Mouse (Mus musculus): Measurements from ENCODE around the gene Olfr521. TPM values are rescaled to one million over a fixed set of nuclear protein-coding genes. Genes with fewer than 3 reads are reported as not detected.

The Olfr521 gene
- polyA plus RNA-seq, 1 experiment from 2014 or later: not detected

DNA sequence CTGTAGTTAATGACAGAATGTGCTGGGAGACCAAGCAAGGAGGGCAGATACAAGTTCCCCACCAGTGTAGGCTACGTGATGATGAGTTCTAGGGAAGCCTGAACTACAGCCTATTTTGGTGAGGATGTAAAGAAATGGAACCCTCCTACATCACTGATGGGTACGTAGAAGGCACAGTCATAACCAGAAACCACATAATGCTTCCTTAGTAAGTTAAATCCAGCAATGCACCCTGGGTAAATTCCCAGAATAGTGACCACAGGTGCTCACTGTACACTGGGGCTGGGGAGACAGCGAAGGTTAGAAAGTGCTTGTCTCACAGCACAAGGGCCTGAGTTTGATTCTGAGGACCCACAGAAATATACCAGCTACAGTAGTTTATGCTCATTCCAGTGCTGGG lies 22.2 kb downstream of the Olfr521 start:
- WGBS: 88% methylated on average over 3 of the region's 3 CpGs
- H3K27me3 ChIP-seq (replicated peaks; ENCODE audit: control insufficient read depth, insufficient read depth, low read length): no peaks in the 10 kb centered on the region
- H3K36me3 ChIP-seq (ENCODE audit: control insufficient read depth, insufficient read depth, low read length): no peaks in the 10 kb centered on the region
- ATAC-seq: no peak
- no peak overlapping the region for H3K9ac ChIP-seq (ENCODE audit: low read length)
- no peak overlapping the region for H3K4me2 ChIP-seq (ENCODE audit: low read length)
- H3K4me1 ChIP-seq (ENCODE audit: control insufficient read depth, insufficient read depth, low read length): no peaks in the 10 kb centered on the region
- H3K4me3 ChIP-seq (ENCODE audit: low read depth, low read length): no peak overlapping the region
- DNase-seq (ENCODE audit: low spot score): no peak
- no peaks in the 10 kb centered on the region for H3K9me3 ChIP-seq (replicated peaks; ENCODE audit: control insufficient read depth, low read length)
- no peak overlapping the region for H3K27ac ChIP-seq (ENCODE audit: low read depth, low read length)

DNA sequence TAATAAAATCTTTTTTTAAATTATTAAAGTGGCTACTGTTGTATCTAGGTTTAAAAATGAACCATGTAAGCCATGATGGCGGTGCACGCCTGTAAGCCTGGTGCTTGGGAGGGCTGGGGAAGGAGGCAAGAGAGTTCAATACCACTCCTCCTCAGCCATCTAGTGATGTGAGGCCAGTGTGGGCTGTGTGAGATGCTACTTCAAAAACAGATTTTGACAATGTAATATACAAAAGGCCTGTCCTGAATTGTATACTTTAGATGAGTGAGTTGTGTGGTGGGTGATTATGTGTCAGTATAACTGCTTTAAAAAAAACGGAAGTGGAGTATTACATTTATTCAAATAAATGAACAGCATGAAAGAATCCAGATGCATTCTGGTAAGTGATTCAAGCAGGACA lies 23.5 kb downstream of the Olfr521 start:
- no peak overlapping the region for H3K4me3 ChIP-seq (ENCODE audit: low read depth, low read length)
- ATAC-seq: no peak
- WGBS: 78% methylated on average over 3 of the region's 3 CpGs

DNA sequence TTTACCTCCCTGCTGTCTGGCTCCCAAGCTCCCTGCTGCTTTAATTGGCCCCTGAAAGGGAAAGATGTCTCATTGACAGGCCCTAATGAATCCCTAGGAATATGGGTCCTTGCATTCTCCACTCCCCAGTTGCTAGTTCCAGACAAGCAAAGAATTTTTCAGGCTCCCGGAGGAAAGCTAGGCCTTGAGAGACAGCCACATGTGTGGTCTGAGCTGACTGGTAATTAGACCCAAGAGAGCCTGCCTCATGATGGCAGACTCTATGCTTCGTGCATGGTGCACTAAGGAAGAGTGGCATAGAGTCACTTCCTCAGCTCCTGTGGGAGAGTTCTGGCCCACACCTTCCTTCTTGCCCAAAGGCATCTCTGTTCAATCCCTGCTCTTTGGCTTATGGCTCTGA lies 24.6 kb downstream of the Olfr521 start:
- no peak overlapping the region for H3K9ac ChIP-seq (ENCODE audit: low read length)

More for the DNA sequence above, 23.5 kb downstream of the Olfr521 start:
- H3K4me1 ChIP-seq (ENCODE audit: control insufficient read depth, insufficient read depth, low read length): no peaks in the 10 kb centered on the region
- no peak overlapping the region for H3K9ac ChIP-seq (ENCODE audit: low read length)
- H3K4me2 ChIP-seq (ENCODE audit: low read length): no peak overlapping the region
- H3K9me3 ChIP-seq (replicated peaks; ENCODE audit: control insufficient read depth, low read length): no peaks in the 10 kb centered on the region
- H3K27ac ChIP-seq (ENCODE audit: low read depth, low read length): no peak overlapping the region
- DNase-seq (ENCODE audit: low spot score): no peak
- no peaks in the 10 kb centered on the region for H3K27me3 ChIP-seq (replicated peaks; ENCODE audit: control insufficient read depth, insufficient read depth, low read length)
- H3K36me3 ChIP-seq (ENCODE audit: control insufficient read depth, insufficient read depth, low read length): no peaks in the 10 kb centered on the region

GRCm38 (mm10) chr7:99788563-99788962 lies 25.3 kb downstream of the Olfr521 start:
- no peak for ATAC-seq
- DNase-seq (ENCODE audit: low spot score): no peak

More for the DNA sequence above, 24.6 kb downstream of the Olfr521 start:
- H3K9me3 ChIP-seq (replicated peaks; ENCODE audit: control insufficient read depth, low read length): no peaks in the 10 kb centered on the region
- ATAC-seq (no peak), DNase-seq (ENCODE audit: low spot score) (no peak)
- no peak overlapping the region for H3K4me3 ChIP-seq (ENCODE audit: low read depth, low read length)
- H3K36me3 ChIP-seq (ENCODE audit: control insufficient read depth, insufficient read depth, low read length): no peaks in the 10 kb centered on the region
- no peak overlapping the region for H3K4me2 ChIP-seq (ENCODE audit: low read length)
- H3K27me3 ChIP-seq (replicated peaks; ENCODE audit: control insufficient read depth, insufficient read depth, low read length): no peaks in the 10 kb centered on the region
- 22% methylated on average over 2 of the region's 2 CpGs for WGBS
- H3K27ac ChIP-seq (ENCODE audit: low read depth, low read length): no peak overlapping the region
- no peaks in the 10 kb centered on the region for H3K4me1 ChIP-seq (ENCODE audit: control insufficient read depth, insufficient read depth, low read length)

GRCm38 (mm10) chr7:99790816-99791215 lies 27.5 kb downstream of the Olfr521 start:
- peaks cover 10% of the 10 kb centered on the region for H3K4me1 ChIP-seq (ENCODE audit: control insufficient read depth, insufficient read depth, low read length)
- no peaks in the 10 kb centered on the region for H3K36me3 ChIP-seq (ENCODE audit: control insufficient read depth, insufficient read depth, low read length)
- WGBS: 87% methylated on average over 10 of the region's 10 CpGs
- ATAC-seq (no peak), DNase-seq (ENCODE audit: low spot score) (no peak)
- no peak overlapping the region for H3K9ac ChIP-seq (ENCODE audit: low read length)
- H3K27ac ChIP-seq (ENCODE audit: low read depth, low read length): no peak overlapping the region
- no peaks in the 10 kb centered on the region for H3K9me3 ChIP-seq (replicated peaks; ENCODE audit: control insufficient read depth, low read length)
- no peak overlapping the region for H3K4me3 ChIP-seq (ENCODE audit: low read depth, low read length)
- no peak overlapping the region for H3K4me2 ChIP-seq (ENCODE audit: low read length)
- no peaks in the 10 kb centered on the region for H3K27me3 ChIP-seq (replicated peaks; ENCODE audit: control insufficient read depth, insufficient read depth, low read length)

More at GRCm38 (mm10) chr7:99788563-99788962, 25.3 kb downstream of the Olfr521 start:
- H3K36me3 ChIP-seq (ENCODE audit: control insufficient read depth, insufficient read depth, low read length): no peaks in the 10 kb centered on the region
- H3K4me3 ChIP-seq (ENCODE audit: low read depth, low read length): no peak overlapping the region
- H3K27ac ChIP-seq (ENCODE audit: low read depth, low read length): no peak overlapping the region
- WGBS: 70% methylated on average over 5 of the region's 5 CpGs
- no peak overlapping the region for H3K4me2 ChIP-seq (ENCODE audit: low read length)
- no peaks in the 10 kb centered on the region for H3K4me1 ChIP-seq (ENCODE audit: control insufficient read depth, insufficient read depth, low read length)
- H3K9me3 ChIP-seq (replicated peaks; ENCODE audit: control insufficient read depth, low read length): no peaks in the 10 kb centered on the region
- H3K27me3 ChIP-seq (replicated peaks; ENCODE audit: control insufficient read depth, insufficient read depth, low read length): no peaks in the 10 kb centered on the region
- no peak overlapping the region for H3K9ac ChIP-seq (ENCODE audit: low read length)

GRCm38 (mm10) chr7:99794096-99794495 lies 30.8 kb downstream of the Olfr521 start:
- Histone ChIP-seq H3K36me3 (ENCODE audit: control insufficient read depth, insufficient read depth, low read length) (no peaks in the 10 kb centered on the region), H3K4me3 (ENCODE audit: low read depth, low read length) (no peak overlapping the region), H3K27me3 (replicated peaks; ENCODE audit: control insufficient read depth, insufficient read depth, low read length) (no peaks in the 10 kb centered on the region), H3K27ac (ENCODE audit: low read depth, low read length) (no peak overlapping the region), H3K9me3 (replicated peaks; ENCODE audit: control insufficient read depth, low read length) (no peaks in the 10 kb centered on the region), H3K4me2 (ENCODE audit: low read length) (no peak overlapping the region), H3K9ac (ENCODE audit: low read length) (no peak overlapping the region), H3K4me1 (ENCODE audit: control insufficient read depth, insufficient read depth, low read length) (peaks cover 11% of the 10 kb centered on the region)
- WGBS: 60% methylated on average over 2 of the region's 2 CpGs
- DNase-seq (ENCODE audit: low spot score) (no peak), ATAC-seq (no peak)

DNA sequence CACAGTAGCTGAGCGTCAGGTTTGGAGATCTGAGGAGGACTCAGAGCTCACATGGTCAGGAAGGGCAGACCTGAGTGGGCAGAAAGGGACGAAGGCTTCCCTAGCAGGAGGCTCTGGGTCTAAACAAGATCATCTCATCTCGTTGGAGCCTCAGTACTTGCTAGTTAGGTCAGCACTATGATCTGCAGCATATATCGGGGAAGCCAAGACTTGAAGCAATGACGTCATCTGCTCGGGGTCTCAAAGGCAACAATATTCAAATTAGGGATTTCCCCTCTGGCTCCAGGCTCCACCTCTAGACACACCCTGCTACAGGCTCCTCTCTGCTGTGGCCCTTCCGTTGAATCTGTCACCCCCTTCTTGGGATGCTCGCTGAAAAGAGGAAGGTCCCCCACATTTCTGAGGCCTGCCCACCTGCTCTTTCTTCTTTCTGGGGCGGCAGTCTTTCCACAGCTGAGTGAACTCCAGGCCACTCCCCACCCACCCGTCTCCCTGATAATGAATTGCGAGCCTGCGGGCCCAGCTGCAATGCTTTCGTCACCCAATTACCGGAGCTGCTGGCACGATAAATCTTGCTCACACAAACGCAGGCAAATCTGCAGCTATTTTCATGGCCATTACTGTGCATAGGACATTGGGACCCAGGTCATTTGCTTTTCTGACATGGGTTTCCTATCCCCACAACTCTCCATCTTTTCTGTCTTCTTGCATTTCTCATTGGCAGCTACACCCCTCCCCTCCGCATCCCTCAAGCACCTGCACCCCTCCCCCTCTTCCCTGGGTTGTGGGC lies 32.1 kb downstream of the Olfr521 start:
- no peaks in the 10 kb centered on the region for H3K36me3 ChIP-seq (ENCODE audit: control insufficient read depth, insufficient read depth, low read length)
- DNase-seq (ENCODE audit: low spot score) (peak; percentile 80), ATAC-seq (peak; percentile 70)
- peaks cover 11% of the 10 kb centered on the region for H3K4me1 ChIP-seq (ENCODE audit: control insufficient read depth, insufficient read depth, low read length)
- no peaks in the 10 kb centered on the region for H3K27me3 ChIP-seq (replicated peaks; ENCODE audit: control insufficient read depth, insufficient read depth, low read length)
- H3K9ac ChIP-seq (ENCODE audit: low read length): peak overlapping the region; percentile 40
- 0 out of 2 replicates have a peak overlapping the region, but pooled peaks have one; percentile 27 for H3K27ac ChIP-seq (ENCODE audit: low read depth, low read length)
- H3K4me3 ChIP-seq (ENCODE audit: low read depth, low read length): no peak overlapping the region; the same call in 1 of the 2 replicates
- peak overlapping the region; percentile 44 for H3K4me2 ChIP-seq (ENCODE audit: low read length)
- 6% methylated on average over 17 of the region's 17 CpGs for WGBS
- no peaks in the 10 kb centered on the region for H3K9me3 ChIP-seq (replicated peaks; ENCODE audit: control insufficient read depth, low read length)

GRCm38 (mm10) chr7:99796471-99796870 lies 33.2 kb downstream of the Olfr521 start:
- no peaks in the 10 kb centered on the region for H3K9me3 ChIP-seq (replicated peaks; ENCODE audit: control insufficient read depth, low read length)
- H3K4me1 ChIP-seq (ENCODE audit: control insufficient read depth, insufficient read depth, low read length): peaks cover 11% of the 10 kb centered on the region
- H3K4me3 ChIP-seq (ENCODE audit: low read depth, low read length): no peak overlapping the region
- no peak for DNase-seq (ENCODE audit: low spot score)
- no peaks in the 10 kb centered on the region for H3K36me3 ChIP-seq (ENCODE audit: control insufficient read depth, insufficient read depth, low read length)
- ATAC-seq: no peak
- H3K27ac ChIP-seq (ENCODE audit: low read depth, low read length): no peak overlapping the region
- no peaks in the 10 kb centered on the region for H3K27me3 ChIP-seq (replicated peaks; ENCODE audit: control insufficient read depth, insufficient read depth, low read length)
- no peak overlapping the region for H3K9ac ChIP-seq (ENCODE audit: low read length)
- WGBS: 70% methylated on average over 3 of the region's 3 CpGs
- no peak overlapping the region for H3K4me2 ChIP-seq (ENCODE audit: low read length)

DNA sequence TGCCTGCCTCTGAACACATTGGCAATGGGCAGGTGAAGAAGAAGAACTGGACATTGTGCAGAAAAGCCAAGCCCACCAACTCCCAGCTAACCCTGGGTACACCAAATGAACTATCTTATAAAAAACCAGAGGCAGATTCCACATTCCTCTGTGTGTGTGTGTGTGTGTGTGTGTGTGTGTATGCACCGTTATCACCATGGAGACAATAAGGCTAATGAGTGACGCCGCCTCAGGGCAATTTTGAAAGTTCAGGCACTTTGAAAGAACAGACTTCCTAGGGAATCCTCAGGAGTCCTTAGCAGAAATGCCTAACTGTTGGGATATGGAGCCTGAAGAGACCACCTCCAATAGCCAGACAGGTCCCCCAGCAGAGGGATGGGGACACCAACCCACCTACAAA lies 34.0 kb downstream of the Olfr521 start:
- Histone ChIP-seq H3K9ac (ENCODE audit: low read length) (no peak overlapping the region), H3K36me3 (ENCODE audit: control insufficient read depth, insufficient read depth, low read length) (no peaks in the 10 kb centered on the region), H3K4me3 (ENCODE audit: low read depth, low read length) (no peak overlapping the region), H3K27ac (ENCODE audit: low read depth, low read length) (no peak overlapping the region), H3K27me3 (replicated peaks; ENCODE audit: control insufficient read depth, insufficient read depth, low read length) (no peaks in the 10 kb centered on the region), H3K9me3 (replicated peaks; ENCODE audit: control insufficient read depth, low read length) (no peaks in the 10 kb centered on the region), H3K4me2 (ENCODE audit: low read length) (no peak overlapping the region), H3K4me1 (ENCODE audit: control insufficient read depth, insufficient read depth, low read length) (peaks cover 11% of the 10 kb centered on the region)
- DNase-seq (ENCODE audit: low spot score): no peak
- no peak for ATAC-seq
- WGBS: 64% methylated on average over 3 of the region's 3 CpGs

All from forebrain, embryonic 14.5 days (tissue).